Mouse (Mus musculus): ENCODE results near the gene Med13l.

Med13l gene

GRCm38 (mm10) chr5:118560385-118561085, at the start of gene Med13l:
TSS of gene Med13l (plus strand) at chr5:118560679.
- no peak for DNase-seq (ENCODE audit: low spot score)

- no peak for DNase-seq (ENCODE audit: low spot score)
Observed at GRCm38 (mm10) chr5:118510969-118511368, 49.5 kb upstream of the Med13l start.

- DNase-seq (ENCODE audit: low spot score) = no peak
Observed at GRCm38 (mm10) chr5:118513005-118513404, 47.5 kb upstream of the Med13l start.

GRCm38 (mm10) chr5:118513629-118514526, 46.6 kb upstream of the Med13l start:
- peak; percentile 31 for DNase-seq (ENCODE audit: low spot score)

GRCm38 (mm10) chr5:118514527-118514831, 46.0 kb upstream of the Med13l start:
- DNase-seq (ENCODE audit: low spot score) = no peak

- no peak for DNase-seq (ENCODE audit: low spot score)
Observed at GRCm38 (mm10) chr5:118514842-118515241, 45.6 kb upstream of the Med13l start.

- DNase-seq (ENCODE audit: low spot score) = peak; percentile 33
Observed at GRCm38 (mm10) chr5:118515280-118515721, 45.2 kb upstream of the Med13l start.

- no peak for DNase-seq (ENCODE audit: low spot score)
Observed at GRCm38 (mm10) chr5:118516066-118516465, 44.4 kb upstream of the Med13l start.

GRCm38 (mm10) chr5:118516470-118516869, 44.0 kb upstream of the Med13l start:
- DNase-seq (ENCODE audit: low spot score) = no peak

GRCm38 (mm10) chr5:118520457-118520856, 40.0 kb upstream of the Med13l start:
- no peak for DNase-seq (ENCODE audit: low spot score)

GRCm38 (mm10) chr5:118524400-118524799, 36.1 kb upstream of the Med13l start:
- DNase-seq (ENCODE audit: low spot score) = no peak

GRCm38 (mm10) chr5:118525634-118526033, 34.8 kb upstream of the Med13l start:
- DNase-seq (ENCODE audit: low spot score) = no peak

- DNase-seq (ENCODE audit: low spot score) = no peak
Observed at GRCm38 (mm10) chr5:118526504-118526903, 34.0 kb upstream of the Med13l start.

- DNase-seq (ENCODE audit: low spot score) = no peak
Observed at GRCm38 (mm10) chr5:118529241-118529640, 31.2 kb upstream of the Med13l start.

- DNase-seq (ENCODE audit: low spot score) = no peak
Observed at GRCm38 (mm10) chr5:118532125-118532524, 28.4 kb upstream of the Med13l start.

GRCm38 (mm10) chr5:118532659-118533058, 27.8 kb upstream of the Med13l start:
- no peak for DNase-seq (ENCODE audit: low spot score)

- no peak for DNase-seq (ENCODE audit: low spot score)
Observed at GRCm38 (mm10) chr5:118534407-118534921, 26.0 kb upstream of the Med13l start.

GRCm38 (mm10) chr5:118535130-118535529, 25.3 kb upstream of the Med13l start:
- no peak for DNase-seq (ENCODE audit: low spot score)

GRCm38 (mm10) chr5:118538487-118538886, 22.0 kb upstream of the Med13l start:
- DNase-seq (ENCODE audit: low spot score) = no peak

GRCm38 (mm10) chr5:118543816-118544215, 16.7 kb upstream of the Med13l start:
- no peak for DNase-seq (ENCODE audit: low spot score)

GRCm38 (mm10) chr5:118550493-118550892, 10.0 kb upstream of the Med13l start:
- no peak for DNase-seq (ENCODE audit: low spot score)

- no peak for DNase-seq (ENCODE audit: low spot score)
Observed at GRCm38 (mm10) chr5:118553290-118553689, 7.2 kb upstream of the Med13l start.

GRCm38 (mm10) chr5:118555305-118555704, 5.2 kb upstream of the Med13l start:
- DNase-seq (ENCODE audit: low spot score) = no peak

Measured in layer of hippocampus, adult 9-10 months (tissue).